Mouse (Mus musculus): ENCODE results near the gene Nfatc3. TPM values are rescaled to one million over a fixed set of nuclear protein-coding genes. Genes with fewer than 3 reads are reported as not detected.

The Nfatc3 gene
- polyA plus RNA-seq, 1 experiment from 2014 or later = 5.3 TPM

- no peaks in the 10 kb centered on the region for H3K4me1 ChIP-seq (ENCODE audit: control insufficient read depth, insufficient read depth, low read length)
- no peak overlapping the region for H3K27ac ChIP-seq (ENCODE audit: low read length)
- H3K4me2 ChIP-seq (ENCODE audit: low read depth, low read length) = no peak overlapping the region
- no peak for ATAC-seq (ENCODE audit: insufficient read depth, low FRiP score)
- H3K4me3 ChIP-seq (replicated peaks; ENCODE audit: low read length) = no peak overlapping the region
- WGBS = 80% methylated on average over 2 of the region's 2 CpGs
- H3K36me3 ChIP-seq (ENCODE audit: control insufficient read depth, insufficient read depth, low read length) = peaks cover 13% of the 10 kb centered on the region; the same call in 1 of the 2 replicates
- H3K9me3 ChIP-seq (replicated peaks; ENCODE audit: control insufficient read depth, low read length) = no peaks in the 10 kb centered on the region
- H3K9ac ChIP-seq (ENCODE audit: low read length) = no peak overlapping the region
- no peaks in the 10 kb centered on the region for H3K27me3 ChIP-seq (ENCODE audit: control insufficient read depth, insufficient read depth, low read length)
Measured at GRCm38 (mm10) chr8:106103888-106104287, 45.2 kb downstream of the Nfatc3 start.

GRCm38 (mm10) chr8:106106193-106106592 is 47.6 kb downstream of the Nfatc3 start:
- Histone ChIP-seq H3K27me3 (ENCODE audit: control insufficient read depth, insufficient read depth, low read length) (no peaks in the 10 kb centered on the region), H3K4me1 (ENCODE audit: control insufficient read depth, insufficient read depth, low read length) (no peaks in the 10 kb centered on the region), H3K4me3 (replicated peaks; ENCODE audit: low read length) (no peak overlapping the region), H3K9me3 (replicated peaks; ENCODE audit: control insufficient read depth, low read length) (no peaks in the 10 kb centered on the region), H3K9ac (ENCODE audit: low read length) (no peak overlapping the region), H3K27ac (ENCODE audit: low read length) (no peak overlapping the region), H3K4me2 (ENCODE audit: low read depth, low read length) (no peak overlapping the region), H3K36me3 (ENCODE audit: control insufficient read depth, insufficient read depth, low read length) (peaks cover 14% of the 10 kb centered on the region; the same call in 1 of the 2 replicates)
- 74% methylated on average over 1 of the region's 1 CpGs for WGBS
- no peak for ATAC-seq (ENCODE audit: insufficient read depth, low FRiP score)

GRCm38 (mm10) chr8:106108080-106108479 is 49.4 kb downstream of the Nfatc3 start:
- Histone ChIP-seq H3K9me3 (replicated peaks; ENCODE audit: control insufficient read depth, low read length) (no peaks in the 10 kb centered on the region), H3K27me3 (ENCODE audit: control insufficient read depth, insufficient read depth, low read length) (no peaks in the 10 kb centered on the region), H3K4me1 (ENCODE audit: control insufficient read depth, insufficient read depth, low read length) (no peaks in the 10 kb centered on the region), H3K4me3 (replicated peaks; ENCODE audit: low read length) (no peak overlapping the region), H3K36me3 (ENCODE audit: control insufficient read depth, insufficient read depth, low read length) (peaks cover 12% of the 10 kb centered on the region; the same call in 1 of the 2 replicates), H3K9ac (ENCODE audit: low read length) (no peak overlapping the region), H3K27ac (ENCODE audit: low read length) (no peak overlapping the region), H3K4me2 (ENCODE audit: low read depth, low read length) (no peak overlapping the region)
- no peak for ATAC-seq (ENCODE audit: insufficient read depth, low FRiP score)
- 92% methylated on average over 4 of the region's 4 CpGs for WGBS

DNA sequence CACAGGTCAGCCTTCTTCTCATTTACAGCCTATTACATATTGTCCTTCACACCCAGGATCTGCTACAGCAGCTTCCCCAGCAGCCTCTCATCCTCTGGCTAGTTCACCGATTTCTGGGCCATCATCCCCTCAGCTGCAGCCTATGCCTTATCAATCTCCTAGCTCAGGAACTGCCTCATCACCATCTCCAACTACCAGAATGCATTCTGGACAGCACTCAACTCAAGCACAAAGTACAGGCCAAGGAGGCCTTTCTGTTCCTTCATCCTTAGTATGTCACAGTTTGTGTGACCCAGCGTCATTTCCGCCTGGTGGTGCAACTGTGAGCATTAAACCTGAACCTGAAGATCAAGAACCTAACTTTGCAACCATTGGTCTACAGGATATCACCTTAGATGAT is 50.1 kb downstream of the Nfatc3 start:
- Histone ChIP-seq H3K4me1 (ENCODE audit: control insufficient read depth, insufficient read depth, low read length) (no peaks in the 10 kb centered on the region), H3K4me3 (replicated peaks; ENCODE audit: low read length) (no peak overlapping the region), H3K27me3 (ENCODE audit: control insufficient read depth, insufficient read depth, low read length) (no peaks in the 10 kb centered on the region), H3K9me3 (replicated peaks; ENCODE audit: control insufficient read depth, low read length) (no peaks in the 10 kb centered on the region), H3K4me2 (ENCODE audit: low read depth, low read length) (no peak overlapping the region), H3K9ac (ENCODE audit: low read length) (no peak overlapping the region), H3K27ac (ENCODE audit: low read length) (no peak overlapping the region), H3K36me3 (ENCODE audit: control insufficient read depth, insufficient read depth, low read length) (peaks cover 12% of the 10 kb centered on the region; the same call in 1 of the 2 replicates)
- 95% methylated on average over 3 of the region's 3 CpGs for WGBS
- no peak for ATAC-seq (ENCODE audit: insufficient read depth, low FRiP score)

DNA sequence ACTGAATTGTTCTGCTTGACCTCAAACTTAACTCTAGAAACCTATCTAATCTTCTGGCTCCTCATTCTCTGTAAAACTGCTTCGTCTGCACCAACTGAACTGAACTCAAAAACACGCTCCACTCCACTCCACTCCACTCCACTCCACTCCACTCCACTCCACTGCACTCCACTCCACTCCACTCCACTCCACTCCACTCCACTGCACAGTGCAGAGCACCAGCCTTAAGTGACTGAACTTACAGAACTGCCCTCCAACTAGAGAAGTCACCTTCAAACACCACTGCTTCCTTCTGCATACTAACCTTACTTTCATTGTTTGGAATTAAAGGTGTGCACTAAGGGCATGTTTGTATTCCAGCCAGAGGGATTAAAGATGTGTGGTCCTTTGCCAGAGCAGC is 53.4 kb downstream of the Nfatc3 start:
- H3K9me3 ChIP-seq (replicated peaks; ENCODE audit: control insufficient read depth, low read length) = no peaks in the 10 kb centered on the region
- no peak overlapping the region for H3K4me2 ChIP-seq (ENCODE audit: low read depth, low read length)
- H3K4me1 ChIP-seq (ENCODE audit: control insufficient read depth, insufficient read depth, low read length) = no peaks in the 10 kb centered on the region
- no peak for ATAC-seq (ENCODE audit: insufficient read depth, low FRiP score)
- WGBS = 83% methylated on average over 2 of the region's 2 CpGs
- H3K36me3 ChIP-seq (ENCODE audit: control insufficient read depth, insufficient read depth, low read length) = peaks cover 21% of the 10 kb centered on the region
- no peak overlapping the region for H3K9ac ChIP-seq (ENCODE audit: low read length)
- H3K27ac ChIP-seq (ENCODE audit: low read length) = no peak overlapping the region
- H3K27me3 ChIP-seq (ENCODE audit: control insufficient read depth, insufficient read depth, low read length) = no peaks in the 10 kb centered on the region
- H3K4me3 ChIP-seq (replicated peaks; ENCODE audit: low read length) = no peak overlapping the region

DNA sequence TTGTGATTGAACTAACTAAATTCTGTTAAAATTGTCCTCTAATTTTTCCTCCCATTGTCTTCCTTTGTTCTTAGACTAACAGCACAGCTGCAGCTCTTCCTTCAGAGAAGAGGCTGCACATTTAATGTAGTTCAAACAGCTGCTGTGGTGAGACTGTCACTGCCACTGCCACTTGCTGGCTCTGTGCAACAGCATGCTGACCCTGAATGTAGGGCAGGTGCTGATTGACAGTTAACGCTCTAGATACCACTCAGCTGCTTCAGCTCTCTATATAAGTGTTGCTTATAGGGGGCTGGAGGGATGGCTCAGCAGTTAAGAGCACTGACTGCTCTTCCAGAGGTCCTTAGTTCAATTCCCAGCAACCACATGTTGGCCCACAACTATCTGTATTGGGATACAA is 53.9 kb downstream of the Nfatc3 start:
- Histone ChIP-seq H3K36me3 (ENCODE audit: control insufficient read depth, insufficient read depth, low read length) (peaks cover 21% of the 10 kb centered on the region), H3K4me2 (ENCODE audit: low read depth, low read length) (no peak overlapping the region), H3K9me3 (replicated peaks; ENCODE audit: control insufficient read depth, low read length) (no peaks in the 10 kb centered on the region), H3K4me1 (ENCODE audit: control insufficient read depth, insufficient read depth, low read length) (no peaks in the 10 kb centered on the region), H3K4me3 (replicated peaks; ENCODE audit: low read length) (no peak overlapping the region), H3K27me3 (ENCODE audit: control insufficient read depth, insufficient read depth, low read length) (no peaks in the 10 kb centered on the region), H3K9ac (ENCODE audit: low read length) (no peak overlapping the region), H3K27ac (ENCODE audit: low read length) (no peak overlapping the region)
- no peak for ATAC-seq (ENCODE audit: insufficient read depth, low FRiP score)
- WGBS = 82% methylated on average over 1 of the region's 1 CpGs

GRCm38 (mm10) chr8:106115897-106116296 is 57.3 kb downstream of the Nfatc3 start:
- Histone ChIP-seq H3K4me3 (replicated peaks; ENCODE audit: low read length) (no peak overlapping the region), H3K27me3 (ENCODE audit: control insufficient read depth, insufficient read depth, low read length) (no peaks in the 10 kb centered on the region), H3K9ac (ENCODE audit: low read length) (no peak overlapping the region), H3K4me1 (ENCODE audit: control insufficient read depth, insufficient read depth, low read length) (no peaks in the 10 kb centered on the region), H3K4me2 (ENCODE audit: low read depth, low read length) (no peak overlapping the region), H3K36me3 (ENCODE audit: control insufficient read depth, insufficient read depth, low read length) (peaks cover 9% of the 10 kb centered on the region; the same call in 1 of the 2 replicates), H3K27ac (ENCODE audit: low read length) (no peak overlapping the region), H3K9me3 (replicated peaks; ENCODE audit: control insufficient read depth, low read length) (no peaks in the 10 kb centered on the region)
- WGBS = 94% methylated on average over 3 of the region's 3 CpGs
- no peak for ATAC-seq (ENCODE audit: insufficient read depth, low FRiP score)

GRCm38 (mm10) chr8:106123443-106123842 is 64.8 kb downstream of the Nfatc3 start:
- Histone ChIP-seq H3K9ac (ENCODE audit: low read length) (no peak overlapping the region), H3K27me3 (ENCODE audit: control insufficient read depth, insufficient read depth, low read length) (no peaks in the 10 kb centered on the region), H3K27ac (ENCODE audit: low read length) (no peak overlapping the region), H3K4me2 (ENCODE audit: low read depth, low read length) (no peak overlapping the region), H3K4me3 (replicated peaks; ENCODE audit: low read length) (no peak overlapping the region), H3K36me3 (ENCODE audit: control insufficient read depth, insufficient read depth, low read length) (peaks cover 7% of the 10 kb centered on the region; the same call in 1 of the 2 replicates), H3K9me3 (replicated peaks; ENCODE audit: control insufficient read depth, low read length) (no peaks in the 10 kb centered on the region), H3K4me1 (ENCODE audit: control insufficient read depth, insufficient read depth, low read length) (no peaks in the 10 kb centered on the region)
- 85% methylated on average over 3 of the region's 3 CpGs for WGBS
- no peak for ATAC-seq (ENCODE audit: insufficient read depth, low FRiP score)

DNA sequence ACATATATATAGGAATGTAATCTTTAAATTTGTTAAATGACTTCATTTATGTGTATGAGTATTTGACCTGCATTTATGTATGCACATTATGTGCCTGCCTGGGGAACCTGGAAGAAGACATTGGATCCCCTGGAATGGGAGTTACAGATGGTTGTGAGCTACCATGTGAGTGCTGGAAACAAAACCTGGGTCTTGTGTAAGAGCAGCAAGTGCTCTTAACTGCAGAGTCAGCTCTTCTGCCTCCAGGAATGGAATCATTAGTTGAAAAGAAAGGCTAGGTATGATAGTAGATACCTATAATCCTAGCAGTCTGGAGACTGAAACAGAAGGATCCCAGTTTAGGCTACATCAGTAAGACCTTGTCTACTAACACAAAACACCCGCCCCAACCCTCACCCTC is 67.4 kb downstream of the Nfatc3 start:
- no peaks in the 10 kb centered on the region for H3K27me3 ChIP-seq (ENCODE audit: control insufficient read depth, insufficient read depth, low read length)
- H3K36me3 ChIP-seq (ENCODE audit: control insufficient read depth, insufficient read depth, low read length) = peaks cover 8% of the 10 kb centered on the region
- no peak overlapping the region for H3K4me3 ChIP-seq (replicated peaks; ENCODE audit: low read length)
- no peak overlapping the region for H3K27ac ChIP-seq (ENCODE audit: low read length)
- H3K9ac ChIP-seq (ENCODE audit: low read length) = no peak overlapping the region
- H3K4me2 ChIP-seq (ENCODE audit: low read depth, low read length) = no peak overlapping the region
- no peaks in the 10 kb centered on the region for H3K9me3 ChIP-seq (replicated peaks; ENCODE audit: control insufficient read depth, low read length)
- 84% methylated on average over 1 of the region's 1 CpGs for WGBS
- ATAC-seq (ENCODE audit: insufficient read depth, low FRiP score) = no peak
- no peaks in the 10 kb centered on the region for H3K4me1 ChIP-seq (ENCODE audit: control insufficient read depth, insufficient read depth, low read length)

DNA sequence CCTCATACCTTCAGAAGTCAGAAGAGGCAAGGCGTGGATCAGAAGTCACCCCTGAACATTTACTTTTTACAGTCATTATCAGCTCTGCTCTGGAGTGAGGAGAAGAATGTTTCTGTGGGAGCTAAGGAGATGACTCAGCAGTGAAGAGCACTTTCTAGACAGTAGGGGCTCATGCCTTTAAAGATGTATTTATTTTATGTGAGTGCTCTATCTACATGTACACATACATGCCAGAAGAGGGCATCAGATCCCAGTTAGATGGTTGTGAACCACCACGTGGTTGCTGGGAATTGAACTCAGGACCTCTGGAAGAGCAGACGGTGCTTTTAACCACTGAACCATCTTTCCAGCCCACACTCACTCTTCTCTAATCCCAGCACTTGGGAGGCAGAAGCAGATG is 68.4 kb downstream of the Nfatc3 start:
- Histone ChIP-seq H3K4me3 (replicated peaks; ENCODE audit: low read length) (no peak overlapping the region), H3K27me3 (ENCODE audit: control insufficient read depth, insufficient read depth, low read length) (no peaks in the 10 kb centered on the region), H3K9ac (ENCODE audit: low read length) (no peak overlapping the region), H3K36me3 (ENCODE audit: control insufficient read depth, insufficient read depth, low read length) (peaks cover 17% of the 10 kb centered on the region), H3K4me1 (ENCODE audit: control insufficient read depth, insufficient read depth, low read length) (no peaks in the 10 kb centered on the region), H3K9me3 (replicated peaks; ENCODE audit: control insufficient read depth, low read length) (no peaks in the 10 kb centered on the region), H3K4me2 (ENCODE audit: low read depth, low read length) (no peak overlapping the region), H3K27ac (ENCODE audit: low read length) (no peak overlapping the region)
- no peak for ATAC-seq (ENCODE audit: insufficient read depth, low FRiP score)
- WGBS = 71% methylated on average over 3 of the region's 3 CpGs

All from stomach, embryonic 16.5 days (tissue).